Mouse (Mus musculus) adrenal gland, postnatal 25 days (tissue): ENCODE results near the gene 9930022D16Rik. TPM values are rescaled to one million over a fixed set of nuclear protein-coding genes. Genes with fewer than 3 reads are reported as not detected.

ENCODE experiments used
- DNase-seq: peaks from one replicate; pipeline ENCODE4 v3.0.0; 2021; ENCODE audit warnings: mixed read lengths
- microRNA-seq, 2 experiments: library from miRNA; unstranded; fragments of <30 nt; microRNA quantifications; one replicate each; pipeline ENCODE4 v1.2.0; 2021
- total RNA-seq: library from RNA; stranded (reverse); gene quantifications from 2 replicates; pipeline ENCODE4 v1.2.3, GENCODE M21; 2021

Gene 9930022D16Rik
- total RNA-seq, 1 experiment from 2014 or later: not detected

DNA sequence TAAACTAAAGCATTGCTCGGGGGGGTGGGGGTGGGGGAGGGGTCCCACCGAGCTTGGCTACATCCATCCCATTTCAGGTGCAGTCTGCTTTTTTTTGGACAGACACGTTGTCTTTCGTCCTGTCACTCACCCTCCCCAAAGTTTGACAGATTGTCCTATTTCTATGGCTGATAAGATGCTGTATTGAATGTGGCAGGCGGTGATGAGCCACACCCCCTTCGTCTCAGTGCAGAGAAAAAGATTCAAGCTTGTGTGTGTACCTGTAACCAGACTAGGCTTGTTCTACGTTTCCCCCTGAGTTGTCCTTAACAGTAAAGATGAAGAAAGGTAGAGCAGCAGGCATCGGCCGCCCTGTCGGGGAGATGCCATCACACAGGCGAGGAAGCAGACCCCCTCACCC lies 37.5 kb downstream of the 9930022D16Rik start:
- no peak for DNase-seq

DNA sequence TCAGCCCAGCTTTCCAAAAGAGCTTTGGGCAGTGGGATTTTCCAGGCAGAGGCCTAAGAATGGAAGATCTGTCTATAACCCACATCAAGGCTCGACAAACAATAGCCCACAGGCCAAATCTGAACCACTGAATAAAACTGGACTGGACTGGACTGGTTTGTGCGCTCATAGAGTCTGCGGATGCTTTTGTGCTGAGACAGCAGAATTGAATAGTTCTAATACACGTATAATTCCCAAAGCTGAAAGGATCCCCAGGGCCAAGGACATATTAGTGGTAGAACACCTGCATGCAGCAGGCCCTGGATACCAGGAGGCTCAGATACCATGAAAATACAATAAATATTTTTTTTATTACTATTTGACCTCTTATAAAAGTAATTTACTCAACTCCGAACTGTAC lies 42.5 kb downstream of the 9930022D16Rik start:
- DNase-seq: no peak

DNA sequence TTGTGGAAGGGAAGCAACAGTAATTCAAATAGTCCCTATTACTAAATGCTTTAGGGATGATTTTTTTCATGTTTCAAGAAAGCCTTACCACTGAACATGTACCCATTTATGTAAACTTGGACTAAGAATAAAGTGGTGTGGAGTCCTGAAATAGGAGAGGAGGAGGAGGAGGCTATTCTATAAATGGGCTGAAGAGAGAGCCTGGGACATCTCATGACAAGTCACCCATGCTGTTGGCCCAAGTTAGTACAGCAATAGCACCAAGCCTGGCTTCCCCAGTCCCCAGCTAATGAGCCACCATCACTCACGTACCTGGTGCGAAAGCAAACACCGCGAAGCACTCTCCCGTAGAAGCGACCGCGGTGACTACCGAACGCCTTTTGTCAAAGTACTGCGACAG lies 44.4 kb downstream of the 9930022D16Rik start:
- DNase-seq: no peak

DNA sequence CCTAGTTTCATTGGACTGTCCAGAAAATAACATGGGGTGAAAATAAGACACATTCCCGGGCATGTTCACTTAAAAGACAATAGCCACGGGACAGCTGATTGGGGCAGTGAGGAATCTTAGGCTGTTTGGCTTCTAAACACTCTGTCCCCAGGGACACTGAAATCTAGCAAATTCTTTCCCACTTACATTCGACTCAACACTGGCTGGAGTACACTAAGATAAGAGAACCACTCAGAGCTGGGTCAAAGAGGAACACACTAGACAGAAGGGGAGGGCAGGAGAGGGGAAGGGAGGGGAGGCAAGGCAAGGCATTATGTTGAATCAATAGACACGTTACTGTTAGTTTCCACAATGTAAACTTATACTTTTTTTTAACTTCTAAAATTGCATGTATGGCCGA lies 46.9 kb downstream of the 9930022D16Rik start:
- no peak for DNase-seq

DNA sequence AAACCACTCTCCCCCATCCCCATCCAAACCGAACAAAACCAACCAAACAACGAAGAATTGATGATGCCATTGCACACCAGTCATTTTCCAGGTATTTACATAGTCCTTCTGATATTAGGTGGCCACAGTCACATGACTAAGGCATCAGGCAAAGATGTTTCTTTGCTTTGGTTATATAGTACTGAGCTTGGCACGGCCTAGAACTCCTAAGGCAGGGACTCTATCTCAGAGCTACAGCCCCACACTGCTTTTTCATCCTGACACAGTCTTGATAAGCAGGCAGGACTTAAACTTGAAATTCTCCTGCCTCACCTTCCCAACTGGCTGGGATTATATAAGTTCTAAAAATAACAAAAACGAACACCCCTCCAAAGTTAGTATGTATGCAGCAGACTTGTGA lies 51.4 kb downstream of the 9930022D16Rik start:
- no peak for DNase-seq

DNA sequence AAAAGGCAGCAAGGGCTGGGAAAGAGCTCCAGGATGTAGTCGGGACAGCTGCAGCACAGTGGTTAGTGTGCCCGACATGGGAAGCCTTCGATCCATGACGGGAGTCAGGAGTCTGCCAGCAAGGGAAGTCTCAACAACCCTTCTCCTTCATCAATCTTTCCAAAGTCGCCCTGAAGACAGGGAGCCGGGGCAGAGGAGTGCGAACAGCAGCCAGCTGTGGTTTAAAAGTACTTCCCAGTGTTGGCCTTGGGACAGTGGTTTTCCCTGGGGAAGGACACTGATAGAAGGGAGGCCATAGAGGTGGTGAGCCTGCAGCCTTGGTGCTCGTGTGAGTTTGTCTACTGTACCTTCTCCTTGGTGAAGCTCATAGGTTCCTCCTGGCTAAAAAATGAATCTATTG lies 53.3 kb downstream of the 9930022D16Rik start:
- no peak for DNase-seq

DNA sequence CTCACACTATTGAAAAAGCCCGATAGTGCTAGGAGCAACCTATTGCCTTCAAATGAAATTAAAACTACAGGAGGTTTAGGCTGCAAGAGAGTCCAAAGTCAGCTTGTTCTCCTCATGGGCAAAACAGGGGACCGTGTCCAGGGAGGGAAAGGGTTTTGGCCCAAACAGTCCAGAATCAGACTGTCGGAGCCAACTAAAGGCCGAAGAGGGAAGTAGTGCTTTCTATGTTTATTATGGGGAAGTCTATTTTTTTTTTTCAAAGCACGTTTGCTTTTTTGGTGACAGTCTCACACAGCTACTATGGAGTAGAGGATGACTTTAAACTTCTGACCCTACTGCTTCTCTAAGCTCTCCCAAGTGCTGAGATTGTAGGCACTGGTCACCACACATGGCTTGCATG lies 54.4 kb downstream of the 9930022D16Rik start:
- no peak for DNase-seq

Small RNAs within 50 kb of the gene (microRNA-seq; reads per million reads assigned to microRNA genes)
- gene Gm25540: 0 reads per million in 2 experiments

Other genes starting within 250 kb of the 9930022D16Rik start
- gene Rgs9, start 115.8 kb upstream of the 9930022D16Rik start, total RNA-seq: 3.7 and 4.9 TPM in 2 replicates
- 52.6 and 68.3 TPM in 2 replicates for gene Gna13, start 51.1 kb upstream of the 9930022D16Rik start, total RNA-seq
- gene Amz2, start 12.0 kb downstream of the 9930022D16Rik start, total RNA-seq: 41.9 and 53.9 TPM in 2 replicates
- 4.1 and 5.9 TPM in 2 replicates for gene Arsg, start 59.5 kb downstream of the 9930022D16Rik start, total RNA-seq
- 0.46 and 0.67 TPM in 2 replicates for gene Slc16a6, start 59.7 kb downstream of the 9930022D16Rik start, total RNA-seq
- gene Wipi1, start 198.1 kb downstream of the 9930022D16Rik start, total RNA-seq: 42.7 and 65.8 TPM in 2 replicates
- gene Prkar1a, start 235.5 kb downstream of the 9930022D16Rik start, total RNA-seq: 345 and 386 TPM in 2 replicates